Mouse (Mus musculus): ENCODE measurements at regions not wholly inside any gene's neighbourhood (a gene's known extent, or its start where the extent isn't known, plus 50 kb on each side); places are given as distances from the start of the nearest gene placed in this dataset.

GRCm38 (mm10) chr12:10079482-10079881, 290.3 kb upstream of the Nt5c1b start:
- no peak for DNase-seq (ENCODE audit: low spot score)

DNA sequence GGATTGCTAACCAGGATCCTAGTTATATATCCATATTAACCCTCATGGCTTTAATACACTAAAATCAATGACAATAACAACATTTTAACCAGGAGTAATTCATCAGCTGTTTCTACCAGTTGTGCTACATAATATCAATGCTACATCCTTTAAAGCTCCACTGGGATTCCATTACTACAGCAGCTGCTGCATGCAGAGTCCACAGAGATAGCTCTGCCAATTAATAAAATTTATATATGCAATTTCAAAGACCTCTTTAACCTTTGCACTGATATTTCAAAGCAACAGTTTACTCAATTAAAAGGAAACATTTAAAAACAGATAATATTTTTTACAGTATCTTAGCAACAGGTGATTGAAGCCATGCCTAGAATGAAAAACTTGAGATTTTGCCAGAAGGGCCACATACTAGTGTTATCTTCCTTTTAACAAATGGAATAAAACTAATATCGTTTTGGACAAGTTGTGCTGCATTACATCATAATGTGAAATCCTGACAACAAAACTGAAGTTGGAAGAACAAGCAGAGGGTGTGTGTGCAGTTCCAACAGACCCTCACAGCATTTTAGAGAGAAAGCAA, 256.8 kb upstream of the Nt5c1b start:
- DNase-seq (ENCODE audit: low spot score) = no peak

GRCm38 (mm10) chr12:10122102-10122501, 247.7 kb upstream of the Nt5c1b start:
- peak; percentile 53 for DNase-seq (ENCODE audit: low spot score)

DNA sequence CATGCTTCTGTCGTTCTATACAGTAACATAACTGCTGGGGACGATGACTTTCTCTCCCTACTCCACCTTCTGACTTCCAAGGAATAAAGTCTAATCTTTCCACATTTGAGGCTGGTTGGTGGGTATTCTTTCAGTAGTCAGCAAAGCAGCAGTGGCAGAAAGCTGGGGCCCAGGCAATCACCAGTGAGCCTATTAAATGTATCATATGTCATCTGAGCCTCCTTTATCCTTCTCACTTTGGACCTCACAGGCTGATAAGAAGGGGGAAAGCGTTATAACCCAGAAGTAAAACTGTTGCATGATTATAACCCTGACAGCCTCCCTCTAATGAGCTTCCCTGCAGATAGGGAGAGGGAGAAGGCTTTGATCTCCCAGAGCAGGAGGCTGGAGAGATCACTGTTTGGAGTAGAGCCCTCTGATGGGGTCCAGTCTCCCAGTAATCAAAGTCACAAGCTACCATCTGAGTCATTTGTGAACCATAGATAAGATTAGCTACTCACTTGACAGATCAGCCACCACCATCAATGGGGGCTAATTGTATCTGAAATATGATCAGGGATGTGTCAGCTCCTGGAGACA, 241.7 kb upstream of the Nt5c1b start:
- DNase-seq (ENCODE audit: low spot score) = no peak

DNA sequence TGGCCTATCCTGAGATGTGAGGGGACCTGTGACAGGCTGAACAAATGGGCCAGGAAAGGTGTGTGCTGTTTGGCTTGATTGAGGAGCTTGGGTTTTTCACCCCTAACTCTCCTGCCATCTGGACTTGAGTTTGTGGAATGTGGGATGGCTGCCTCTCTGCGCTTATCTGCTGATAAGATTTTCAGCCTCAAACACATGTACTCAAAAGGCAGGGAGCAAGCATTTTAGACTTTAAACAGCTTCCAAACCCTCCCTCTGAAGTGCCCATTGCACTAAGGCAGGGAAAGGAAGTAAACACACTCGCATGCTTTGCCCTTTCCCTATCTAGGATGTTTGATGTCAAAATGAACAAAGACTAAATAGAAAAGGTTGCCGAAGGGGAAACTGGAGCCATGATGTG, 235.6 kb upstream of the Nt5c1b start:
- no peak for DNase-seq (ENCODE audit: low spot score)

GRCm38 (mm10) chr12:10135915-10136314, 233.9 kb upstream of the Nt5c1b start:
- no peak for DNase-seq (ENCODE audit: low spot score)

GRCm38 (mm10) chr12:10140131-10140530, 229.6 kb upstream of the Nt5c1b start:
- peak; percentile 33 for DNase-seq (ENCODE audit: low spot score)

- no peak for DNase-seq (ENCODE audit: low spot score)
Observed at GRCm38 (mm10) chr12:10160837-10161236, 208.9 kb upstream of the Nt5c1b start.

- no peak for DNase-seq (ENCODE audit: low spot score)
Observed at GRCm38 (mm10) chr12:10168042-10168441, 201.7 kb upstream of the Nt5c1b start.

GRCm38 (mm10) chr12:10168581-10168980, 201.2 kb upstream of the Nt5c1b start:
- DNase-seq (ENCODE audit: low spot score) = no peak

DNA sequence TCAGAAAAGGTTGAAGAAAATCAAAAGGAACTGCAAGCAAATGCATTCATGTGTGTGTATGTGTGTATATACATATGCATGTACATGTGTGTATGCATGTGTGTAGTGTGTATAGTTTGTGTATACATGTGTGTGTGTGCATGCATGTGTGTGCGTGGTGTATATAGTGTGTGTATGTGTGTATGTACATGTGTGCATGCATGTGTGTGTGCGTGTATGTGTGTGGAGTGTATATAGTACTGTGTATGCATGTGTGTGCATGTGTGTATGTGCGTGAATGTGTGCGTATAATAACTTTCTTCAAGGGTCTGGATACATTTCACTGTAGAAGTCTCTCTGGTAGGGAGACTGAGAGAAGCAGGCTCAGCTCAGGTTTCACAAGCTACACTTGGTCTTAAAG, 191.1 kb upstream of the Nt5c1b start:
- DNase-seq (ENCODE audit: low spot score) = peak; percentile 4

GRCm38 (mm10) chr12:10179147-10179814, 190.5 kb upstream of the Nt5c1b start:
- peak; percentile 45 for DNase-seq (ENCODE audit: low spot score)

- no peak for DNase-seq (ENCODE audit: low spot score)
Observed at GRCm38 (mm10) chr12:10179815-10180468, 189.8 kb upstream of the Nt5c1b start.

DNA sequence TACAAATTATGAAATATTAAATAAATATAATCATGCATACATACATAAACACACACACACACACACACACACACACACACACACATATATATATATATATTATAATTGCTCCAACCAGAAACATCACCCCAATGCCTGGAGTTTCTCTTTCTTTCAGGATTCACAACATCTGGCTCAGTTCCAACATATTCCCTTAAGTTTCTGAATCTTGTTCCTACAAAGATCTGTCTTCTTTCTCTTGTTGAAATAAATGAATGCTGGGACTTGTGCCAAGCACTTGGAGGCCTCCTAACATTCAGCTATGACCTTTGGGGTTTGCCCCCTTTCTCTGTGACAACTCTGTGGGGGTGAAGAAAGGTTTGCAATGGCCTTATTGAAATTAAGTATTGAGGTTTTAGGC, 187.2 kb upstream of the Nt5c1b start:
- no peak for DNase-seq (ENCODE audit: low spot score)

- DNase-seq (ENCODE audit: low spot score) = no peak
Observed at GRCm38 (mm10) chr12:10186576-10186975, 183.2 kb upstream of the Nt5c1b start.

GRCm38 (mm10) chr12:10189746-10190145, 180.0 kb upstream of the Nt5c1b start:
- no peak for DNase-seq (ENCODE audit: low spot score)

DNA sequence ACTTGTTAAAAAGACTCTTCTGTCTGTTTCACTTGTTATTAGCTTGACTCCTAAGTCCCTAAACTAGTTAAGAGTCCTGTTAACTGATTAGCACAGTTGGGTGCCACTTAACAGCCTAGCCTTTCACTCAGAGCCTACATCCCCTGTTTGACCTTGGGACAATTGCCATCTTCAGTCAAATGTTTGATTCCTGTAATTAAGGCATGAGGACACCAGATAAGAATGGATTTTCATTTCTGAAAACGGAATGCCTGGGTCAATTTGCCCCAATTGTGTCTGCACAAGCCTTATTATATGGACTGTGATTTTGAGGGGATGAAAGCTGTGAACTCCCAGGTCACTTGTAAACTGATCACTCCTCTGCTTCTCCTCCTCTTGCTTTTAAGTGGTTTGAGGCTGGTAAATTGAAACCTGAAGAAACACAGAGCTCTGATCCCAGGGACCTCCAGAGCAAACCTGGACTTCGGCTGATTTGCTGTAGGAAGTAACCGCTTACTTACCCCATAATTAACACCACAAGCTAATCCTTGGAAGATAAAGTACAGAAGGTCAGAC, 171.8 kb upstream of the Nt5c1b start:
- peak; percentile 51 for DNase-seq (ENCODE audit: low spot score)

DNA sequence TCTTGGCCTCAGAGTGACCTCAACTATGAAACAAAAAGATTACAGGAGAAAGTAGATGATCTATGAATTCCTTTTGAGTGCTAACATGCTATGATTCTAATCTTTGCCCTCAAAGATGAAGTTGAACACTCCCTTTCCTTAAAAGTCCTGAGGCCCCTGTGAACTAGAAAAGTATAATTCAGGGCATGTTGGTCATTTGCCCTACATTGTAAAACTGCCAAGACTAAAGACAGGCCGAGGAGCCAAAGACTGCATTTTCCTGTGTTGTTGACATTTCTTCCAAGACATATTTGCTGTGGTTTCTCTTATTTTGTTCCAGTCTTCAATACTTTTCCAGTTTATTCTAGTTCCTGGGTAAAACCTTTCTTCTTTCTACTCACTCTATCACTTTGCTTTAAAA, 159.9 kb upstream of the Nt5c1b start:
- no peak for DNase-seq (ENCODE audit: low spot score)

DNA sequence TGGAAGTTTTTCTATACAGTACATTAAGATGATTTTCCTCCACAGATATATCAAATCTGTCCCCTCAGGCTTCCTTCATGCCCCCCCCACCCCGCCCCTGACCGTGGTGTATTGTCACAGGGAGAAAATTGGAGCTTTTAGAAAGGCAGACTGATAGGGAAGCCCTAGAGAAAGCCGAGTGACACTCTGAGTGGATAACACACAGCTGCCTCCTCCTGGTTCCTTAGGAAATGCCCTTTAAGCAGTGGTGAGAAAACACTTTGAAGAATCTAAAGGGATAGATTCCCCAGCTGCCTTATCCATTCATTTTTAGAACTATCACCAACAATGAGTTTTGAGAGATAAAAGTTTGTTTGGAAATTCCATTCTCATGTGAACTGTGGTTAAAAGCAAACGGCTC, 147.0 kb upstream of the Nt5c1b start:
- DNase-seq (ENCODE audit: low spot score) = peak; percentile 44

GRCm38 (mm10) chr12:10223832-10224231, 145.9 kb upstream of the Nt5c1b start:
- peak; percentile 79 for DNase-seq (ENCODE audit: low spot score)

DNA sequence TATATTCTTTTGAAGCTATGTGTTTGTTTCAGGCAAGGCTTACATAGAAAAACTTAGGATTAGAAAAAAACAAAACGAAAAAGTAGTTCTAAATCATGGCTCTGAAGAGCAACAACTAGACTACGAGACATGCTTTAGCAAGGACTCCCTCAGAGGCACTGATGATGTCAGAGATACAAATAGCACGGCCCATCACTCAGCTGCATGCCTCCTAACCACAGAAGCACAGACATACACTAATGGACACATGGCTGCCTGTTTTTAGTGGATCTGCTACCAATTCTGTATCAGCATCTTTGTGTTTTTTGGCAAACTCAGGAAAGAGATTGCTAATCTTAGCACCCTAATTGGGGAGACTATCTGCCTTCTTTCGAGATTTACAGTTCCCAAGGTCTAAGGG, 138.6 kb upstream of the Nt5c1b start:
- DNase-seq (ENCODE audit: low spot score) = peak; percentile 33

DNA sequence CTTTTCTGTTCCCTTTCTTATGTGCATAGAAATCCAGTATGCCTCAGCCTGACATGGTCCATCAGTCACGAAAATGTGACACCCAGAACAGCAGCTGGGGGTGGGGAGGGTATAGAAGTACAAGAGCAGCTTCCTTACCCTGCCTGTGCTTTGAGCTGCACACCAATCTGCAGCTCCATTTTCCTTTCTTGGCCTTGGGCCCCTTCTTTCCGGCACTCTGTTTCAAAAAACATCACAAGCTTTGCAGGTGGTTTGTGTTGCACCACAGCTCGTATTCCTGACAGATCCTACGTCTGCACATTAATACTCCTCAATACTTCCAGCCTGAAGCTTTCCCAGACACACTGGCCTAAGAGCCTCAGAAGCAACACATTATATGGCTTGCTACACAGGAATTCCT, 138.1 kb upstream of the Nt5c1b start:
- peak; percentile 22 for DNase-seq (ENCODE audit: low spot score)

DNA sequence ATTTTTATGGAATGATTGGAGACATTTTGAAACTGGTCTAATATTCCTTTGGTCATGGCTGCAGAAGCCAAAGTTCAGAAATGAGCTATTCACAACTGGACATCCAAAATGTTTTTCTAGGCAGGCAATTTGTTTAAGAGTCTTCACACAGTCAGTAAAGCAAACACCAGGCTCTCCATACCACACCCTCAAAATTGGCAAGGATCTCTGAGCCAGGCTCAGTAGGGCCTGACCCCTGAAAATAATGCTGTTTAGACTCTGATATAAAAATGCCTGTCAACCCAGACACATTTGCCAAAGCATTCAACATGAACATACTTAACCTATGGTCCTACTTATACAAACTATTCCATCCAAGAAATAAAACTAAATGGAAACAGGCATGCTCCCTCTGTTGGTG, 121.7 kb upstream of the Nt5c1b start:
- no peak for DNase-seq (ENCODE audit: low spot score)
